Mouse (Mus musculus): ENCODE results near the gene Cinp. TPM values are rescaled to one million over a fixed set of nuclear protein-coding genes. Genes with fewer than 3 reads are reported as not detected.
A peak's percentile ranks its signal among the peaks of the same experiment; 100 is the strongest.

The Cinp gene
- total RNA-seq, 1 experiment: 86.5 TPM

DNA sequence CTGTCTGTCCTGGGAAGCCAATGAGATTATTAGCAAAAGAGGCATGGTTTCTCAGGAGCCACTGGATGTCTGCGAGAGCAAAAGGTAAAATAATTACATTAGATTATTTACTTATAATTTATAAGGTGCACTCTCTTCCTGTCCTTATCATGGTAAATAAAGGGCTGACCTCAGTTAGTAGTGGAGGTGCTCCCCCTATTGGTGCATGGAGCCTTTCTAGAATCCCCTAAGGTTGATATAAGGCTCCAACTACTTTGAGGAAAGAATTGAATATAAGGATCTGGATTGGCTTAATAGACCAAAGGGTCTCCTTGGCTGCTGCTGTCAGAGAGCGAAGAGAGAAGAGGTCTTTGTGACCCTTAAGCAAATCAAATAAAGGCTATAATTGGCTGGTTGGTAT, 14.6 kb upstream of the Cinp start:
- TF ChIP-seq HCFC1 (IDR thresholded peaks at IDR 0.05; ENCODE audit: borderline replicate concordance, insufficient read depth, low read length): no peak
- TF ChIP-seq ZC3H11A (IDR thresholded peaks at IDR 0.05; ENCODE audit: borderline replicate concordance, low read depth, low read length): no peak
- TF ChIP-seq CHD2 (IDR thresholded peaks at IDR 0.05; ENCODE audit: low read depth, low read length): no peak
- TF ChIP-seq MAFK (IDR thresholded peaks at IDR 0.05; ENCODE audit: insufficient read depth, low read depth, low read length): no peak
- no peak for TF ChIP-seq ZNF384 (IDR thresholded peaks at IDR 0.05; ENCODE audit: low read depth, low read length)
- H3K27ac ChIP-seq (ENCODE audit: insufficient read depth, low read depth, low read length, poor library complexity, severe bottlenecking): no peak overlapping the region
- no peaks in the 10 kb centered on the region for H3K36me3 ChIP-seq (ENCODE audit: control insufficient read depth, insufficient read depth, low read length, poor library complexity, severe bottlenecking)
- in situ Hi-C loops (cut with MboI; ENCODE audit: low sequenced_read_pairs in 2 of 2, unreplicated experiment in 2 of 2): no loop called here
- H3K4me1 ChIP-seq (ENCODE audit: control insufficient read depth in 2 of 2, insufficient read depth in 2 of 2, low read length in 2 of 2, poor library complexity in 1 of 2): no peaks in the 10 kb centered on the region
- no peak overlapping the region for H3K4me3 ChIP-seq (ENCODE audit: insufficient read depth in 1 of 2, low read depth in 1 of 2, low read length in 2 of 2, poor library complexity in 1 of 2, severe bottlenecking in 1 of 2)
- H3K9ac ChIP-seq (ENCODE audit: insufficient read depth, low read depth, low read length, poor library complexity, severe bottlenecking): no peak overlapping the region
- no peaks in the 10 kb centered on the region for H3K9me3 ChIP-seq (ENCODE audit: control insufficient read depth, insufficient read depth, low read depth, low read length)
- DNase-seq (ENCODE audit: low read depth, low spot score): no peak

DNA sequence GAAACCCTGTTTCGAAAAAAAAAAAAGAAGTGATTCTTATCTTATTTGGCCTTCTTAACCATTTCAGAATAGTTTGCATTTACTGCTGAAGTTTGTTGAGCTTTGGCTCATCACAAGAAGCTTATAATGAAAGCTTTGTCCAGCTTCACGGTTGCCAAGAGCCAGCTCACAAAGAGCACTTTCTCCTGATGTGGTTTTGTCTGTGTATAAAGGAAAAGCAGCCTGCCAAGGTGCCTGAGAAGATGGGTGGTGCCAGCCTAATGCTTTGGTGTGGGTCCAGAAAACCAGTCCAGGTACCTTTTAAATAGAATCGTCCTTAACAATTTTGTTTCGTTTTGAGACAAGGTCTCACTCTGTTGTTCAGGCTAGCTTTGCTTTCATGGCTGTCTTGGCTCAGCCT, 13.2 kb upstream of the Cinp start:
- TF ChIP-seq HCFC1 (IDR thresholded peaks at IDR 0.05; ENCODE audit: borderline replicate concordance, insufficient read depth, low read length) (no peak), MAFK (IDR thresholded peaks at IDR 0.05; ENCODE audit: insufficient read depth, low read depth, low read length) (no peak), ZC3H11A (IDR thresholded peaks at IDR 0.05; ENCODE audit: borderline replicate concordance, low read depth, low read length) (no peak)
- no peak overlapping the region for H3K27ac ChIP-seq (ENCODE audit: insufficient read depth, low read depth, low read length, poor library complexity, severe bottlenecking)
- H3K4me3 ChIP-seq (ENCODE audit: insufficient read depth in 1 of 2, low read depth in 1 of 2, low read length in 2 of 2, poor library complexity in 1 of 2, severe bottlenecking in 1 of 2): no peak overlapping the region
- no peak for DNase-seq (ENCODE audit: low read depth, low spot score)
- no peaks in the 10 kb centered on the region for H3K4me1 ChIP-seq (ENCODE audit: control insufficient read depth in 2 of 2, insufficient read depth in 2 of 2, low read length in 2 of 2, poor library complexity in 1 of 2)
- H3K36me3 ChIP-seq (ENCODE audit: control insufficient read depth, insufficient read depth, low read length, poor library complexity, severe bottlenecking): no peaks in the 10 kb centered on the region
- no peak overlapping the region for H3K9ac ChIP-seq (ENCODE audit: insufficient read depth, low read depth, low read length, poor library complexity, severe bottlenecking)
- in situ Hi-C loops (cut with MboI; ENCODE audit: low sequenced_read_pairs in 2 of 2, unreplicated experiment in 2 of 2): no loop called here
- no peaks in the 10 kb centered on the region for H3K9me3 ChIP-seq (ENCODE audit: control insufficient read depth, insufficient read depth, low read depth, low read length)

DNA sequence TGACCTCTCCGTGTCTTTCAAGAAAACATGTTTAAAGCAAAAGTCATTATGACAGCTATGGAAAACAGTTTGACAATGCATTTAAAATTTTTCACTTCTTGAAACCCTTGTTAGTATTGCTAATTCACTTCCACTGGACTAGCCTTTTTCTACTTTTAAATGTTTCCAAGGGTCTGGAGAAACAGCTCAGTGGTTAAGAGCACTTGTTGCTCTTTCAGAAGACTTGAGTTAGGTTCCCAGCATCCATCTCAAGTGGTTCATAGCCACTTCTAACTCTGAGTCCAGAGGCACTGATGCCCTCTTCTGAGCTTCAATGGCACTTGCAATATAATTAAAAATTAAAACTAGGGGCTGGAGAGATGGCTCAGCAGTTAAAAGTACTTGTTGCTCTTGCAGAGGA, 2.9 kb upstream of the Cinp start:
- DNase-seq (ENCODE audit: low read depth, low spot score): no peak
- in situ Hi-C loops (cut with MboI; ENCODE audit: low sequenced_read_pairs in 2 of 2, unreplicated experiment in 2 of 2): no loop called here
- H3K9ac ChIP-seq (ENCODE audit: insufficient read depth, low read depth, low read length, poor library complexity, severe bottlenecking): no peak overlapping the region
- H3K36me3 ChIP-seq (ENCODE audit: control insufficient read depth, insufficient read depth, low read length, poor library complexity, severe bottlenecking): 0 out of 2 replicates have a peak, but pooled peaks cover 4% of the 10 kb centered on the region
- TF ChIP-seq MAFK (IDR thresholded peaks at IDR 0.05; ENCODE audit: insufficient read depth, low read depth, low read length): no peak
- TF ChIP-seq HCFC1 (IDR thresholded peaks at IDR 0.05; ENCODE audit: borderline replicate concordance, insufficient read depth, low read length): no peak
- TF ChIP-seq ZNF384 (IDR thresholded peaks at IDR 0.05; ENCODE audit: low read depth, low read length): no peak
- TF ChIP-seq CHD2 (IDR thresholded peaks at IDR 0.05; ENCODE audit: low read depth, low read length): no peak
- no peak for TF ChIP-seq ZC3H11A (IDR thresholded peaks at IDR 0.05; ENCODE audit: borderline replicate concordance, low read depth, low read length)
- H3K27ac ChIP-seq (ENCODE audit: insufficient read depth, low read depth, low read length, poor library complexity, severe bottlenecking): no peak overlapping the region
- H3K4me1 ChIP-seq (ENCODE audit: control insufficient read depth in 2 of 2, insufficient read depth in 2 of 2, low read length in 2 of 2, poor library complexity in 1 of 2): peaks cover 0 to 4% of the 10 kb centered on the region in 2 experiments; a peak in 1 of 4 replicates
- no peaks in the 10 kb centered on the region for H3K9me3 ChIP-seq (ENCODE audit: control insufficient read depth, insufficient read depth, low read depth, low read length)
- H3K4me3 ChIP-seq (ENCODE audit: insufficient read depth in 1 of 2, low read depth in 1 of 2, low read length in 2 of 2, poor library complexity in 1 of 2, severe bottlenecking in 1 of 2): no peak overlapping the region

DNA sequence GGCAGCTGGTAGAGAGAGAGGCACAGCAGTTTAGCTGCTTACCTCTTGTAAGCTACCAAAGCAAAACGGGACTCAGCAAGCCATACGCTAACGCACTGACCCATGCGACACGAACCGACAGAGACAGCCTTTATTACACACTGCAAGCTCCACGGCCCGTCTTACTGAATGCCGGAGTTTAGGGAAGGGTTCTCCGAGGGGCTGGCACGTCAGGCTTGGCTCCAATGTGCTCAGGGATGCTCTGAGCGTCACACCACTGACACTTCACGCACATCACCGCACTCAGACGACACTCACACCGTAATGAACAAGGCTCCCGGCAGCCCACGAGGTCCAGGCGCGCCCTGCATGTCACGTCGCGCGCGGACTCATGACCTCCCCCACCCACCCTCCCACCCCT, 339 bp downstream of the Cinp start:
- Histone ChIP-seq H3K9ac (ENCODE audit: insufficient read depth, low read depth, low read length, poor library complexity, severe bottlenecking) (peak overlapping the region; percentile 89), H3K4me3 (ENCODE audit: insufficient read depth in 1 of 2, low read depth in 1 of 2, low read length in 2 of 2, poor library complexity in 1 of 2, severe bottlenecking in 1 of 2) (peak overlapping the region; percentile 78 to 93), H3K36me3 (ENCODE audit: control insufficient read depth, insufficient read depth, low read length, poor library complexity, severe bottlenecking) (peaks cover 4% of the 10 kb centered on the region; the same call in 1 of the 2 replicates), H3K9me3 (ENCODE audit: control insufficient read depth, insufficient read depth, low read depth, low read length) (no peaks in the 10 kb centered on the region), H3K27ac (ENCODE audit: insufficient read depth, low read depth, low read length, poor library complexity, severe bottlenecking) (no peak overlapping the region), H3K4me1 (ENCODE audit: control insufficient read depth in 2 of 2, insufficient read depth in 2 of 2, low read length in 2 of 2, poor library complexity in 1 of 2) (peaks cover 0 to 4% of the 10 kb centered on the region in 2 experiments; a peak in 1 of 4 replicates)
- DNase-seq (ENCODE audit: low read depth, low spot score): no peak
- in situ Hi-C loops (cut with MboI; ENCODE audit: low sequenced_read_pairs in 2 of 2, unreplicated experiment in 2 of 2): no loop called here
- TF ChIP-seq ZNF384 (IDR thresholded peaks at IDR 0.05; ENCODE audit: low read depth, low read length): no peak
- no peak for TF ChIP-seq ZC3H11A (IDR thresholded peaks at IDR 0.05; ENCODE audit: borderline replicate concordance, low read depth, low read length)
- no peak for TF ChIP-seq HCFC1 (IDR thresholded peaks at IDR 0.05; ENCODE audit: borderline replicate concordance, insufficient read depth, low read length)
- no peak for TF ChIP-seq CHD2 (IDR thresholded peaks at IDR 0.05; ENCODE audit: low read depth, low read length)
- TF ChIP-seq MAFK (IDR thresholded peaks at IDR 0.05; ENCODE audit: insufficient read depth, low read depth, low read length): no peak

DNA sequence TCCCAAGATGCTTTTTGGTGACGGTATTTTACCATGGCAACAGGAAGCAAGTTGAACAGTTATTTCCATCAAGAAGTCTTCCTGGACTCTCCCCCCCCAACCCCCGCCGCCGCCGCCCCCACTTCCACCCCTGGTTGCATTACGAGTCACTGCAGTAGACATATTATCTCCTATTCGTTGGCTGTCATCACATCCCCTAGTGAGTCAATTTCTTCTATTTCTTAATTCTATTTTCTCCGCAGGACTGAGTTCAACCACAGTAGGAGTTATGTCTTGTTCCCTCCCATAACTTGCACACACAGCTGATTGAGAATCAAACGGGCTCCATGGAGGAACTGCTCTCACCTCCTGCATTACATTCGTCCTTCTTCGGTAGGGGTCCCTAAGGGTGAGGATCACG, 839 bp downstream of the Cinp start:
- H3K36me3 ChIP-seq (ENCODE audit: control insufficient read depth, insufficient read depth, low read length, poor library complexity, severe bottlenecking): peaks cover 5% of the 10 kb centered on the region; the same call in 1 of the 2 replicates
- TF ChIP-seq MAFK (IDR thresholded peaks at IDR 0.05; ENCODE audit: insufficient read depth, low read depth, low read length) (no peak), CHD2 (IDR thresholded peaks at IDR 0.05; ENCODE audit: low read depth, low read length) (no peak), HCFC1 (IDR thresholded peaks at IDR 0.05; ENCODE audit: borderline replicate concordance, insufficient read depth, low read length) (no peak), ZNF384 (IDR thresholded peaks at IDR 0.05; ENCODE audit: low read depth, low read length) (no peak), ZC3H11A (IDR thresholded peaks at IDR 0.05; ENCODE audit: borderline replicate concordance, low read depth, low read length) (no peak)
- in situ Hi-C loops (cut with MboI; ENCODE audit: low sequenced_read_pairs in 2 of 2, unreplicated experiment in 2 of 2): no loop called here
- no peak overlapping the region for H3K27ac ChIP-seq (ENCODE audit: insufficient read depth, low read depth, low read length, poor library complexity, severe bottlenecking)
- peak overlapping the region; percentile 89 for H3K9ac ChIP-seq (ENCODE audit: insufficient read depth, low read depth, low read length, poor library complexity, severe bottlenecking)
- no peaks in the 10 kb centered on the region for H3K9me3 ChIP-seq (ENCODE audit: control insufficient read depth, insufficient read depth, low read depth, low read length)
- H3K4me3 ChIP-seq (ENCODE audit: insufficient read depth in 1 of 2, low read depth in 1 of 2, low read length in 2 of 2, poor library complexity in 1 of 2, severe bottlenecking in 1 of 2): peak overlapping the region; percentile 78 to 93
- no peak for DNase-seq (ENCODE audit: low read depth, low spot score)
- peaks cover 0 to 2% of the 10 kb centered on the region in 2 experiments; a peak in 1 of 4 replicates for H3K4me1 ChIP-seq (ENCODE audit: control insufficient read depth in 2 of 2, insufficient read depth in 2 of 2, low read length in 2 of 2, poor library complexity in 1 of 2)
